Mouse (Mus musculus): ENCODE measurements around the gene Usb1.

- TF ChIP-seq CTCF (IDR thresholded peaks at IDR 0.05; ENCODE audit: extremely low read depth, insufficient read depth, low read length) = no peak
- no peak for TF ChIP-seq POLR2A (IDR thresholded peaks at IDR 0.05; ENCODE audit: extremely low read depth, insufficient read depth, low read length)
These were observed 38.2 kb upstream of the Usb1 start for GRCm38 (mm10) chr8:95293891-95294290.
